Mouse (Mus musculus): ENCODE data around the gene Ripor1. TPM values are rescaled to one million over a fixed set of nuclear protein-coding genes. Genes with fewer than 3 reads are reported as not detected.
"Not testable (repeated sequence)": the region's sequence is repeated elsewhere in the genome, so short reads cannot be mapped to it uniquely, and the experiment has no call there.

Ripor1 gene
- polyA plus RNA-seq, 1 experiment from 2014 or later, result 26.6 TPM

DNA sequence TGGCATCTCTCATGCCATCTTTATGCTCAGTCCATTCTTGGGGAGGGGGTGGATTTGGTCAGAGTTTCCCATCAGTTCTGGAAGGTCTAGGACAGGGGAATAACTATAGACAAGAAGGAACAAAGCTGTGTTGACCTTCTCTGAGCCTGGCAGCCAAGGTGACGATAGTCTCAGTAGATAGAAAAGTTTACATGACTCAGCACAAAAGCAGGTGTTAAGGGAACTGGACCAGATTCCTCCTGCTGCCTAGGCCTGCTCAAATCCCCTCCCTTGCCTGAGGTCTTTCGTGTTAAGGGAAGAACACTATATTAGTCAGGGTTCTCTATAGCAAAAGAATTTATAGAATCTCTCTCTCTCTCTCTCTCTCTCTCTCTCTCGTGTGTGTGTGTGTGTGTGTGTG, 25.3 kb upstream of the Ripor1 start:
- H3K9me3 ChIP-seq, result no peaks in the 10 kb centered on the region
- H3K9ac ChIP-seq, result no peak overlapping the region
- H3K27me3 ChIP-seq, result no peaks in the 10 kb centered on the region
- ATAC-seq (ENCODE audit: low FRiP score), result no peak
- no peak overlapping the region for H3K4me2 ChIP-seq
- 71% methylated on average over 3 of the region's 3 CpGs for whole genome bisulfite sequencing
- H3K4me3 ChIP-seq, result no peak overlapping the region
- no peaks in the 10 kb centered on the region for H3K4me1 ChIP-seq (replicated peaks)
- no peaks in the 10 kb centered on the region for H3K36me3 ChIP-seq
- no peak overlapping the region for H3K27ac ChIP-seq

DNA sequence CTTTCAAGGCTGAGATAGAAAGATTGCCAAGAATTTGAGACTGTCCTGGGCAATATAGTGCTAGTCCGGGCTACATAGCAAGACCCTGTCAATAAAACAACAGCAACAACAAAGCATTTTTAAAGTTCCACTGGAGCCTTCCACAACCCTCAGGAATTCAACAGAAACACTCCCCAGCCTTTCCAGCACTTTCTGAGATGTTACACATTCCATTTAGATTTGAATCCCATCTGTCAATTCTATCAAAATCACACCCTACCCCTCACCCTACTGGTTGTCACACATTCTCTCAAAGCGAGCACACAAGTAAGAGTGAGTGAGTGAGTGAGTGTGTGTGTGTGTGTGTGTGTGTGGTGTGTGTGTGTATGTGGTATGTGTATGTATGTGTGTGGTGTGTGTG, 12.6 kb upstream of the Ripor1 start:
- WGBS, result 85% methylated on average over 2 of the region's 2 CpGs
- ATAC-seq (ENCODE audit: low FRiP score), result no peak
- Histone ChIP-seq H3K4me1 (replicated peaks) (0 out of 2 replicates have a peak, but pooled peaks cover 5% of the 10 kb centered on the region), H3K27ac (no peak overlapping the region), H3K9ac (no peak overlapping the region), H3K4me3 (no peak overlapping the region), H3K36me3 (no peaks in the 10 kb centered on the region), H3K27me3 (peaks cover 17% of the 10 kb centered on the region), H3K9me3 (no peaks in the 10 kb centered on the region), H3K4me2 (no peak overlapping the region)

GRCm38 (mm10) chr8:105593859-105594258, 11.2 kb upstream of the Ripor1 start:
- Histone ChIP-seq H3K36me3 (no peaks in the 10 kb centered on the region), H3K4me1 (replicated peaks) (0 out of 2 replicates have a peak, but pooled peaks cover 5% of the 10 kb centered on the region), H3K4me2 (peak overlapping the region; percentile 27; the same call in 1 of the 2 replicates), H3K4me3 (no peak overlapping the region; the same call in 1 of the 2 replicates), H3K27me3 (peaks cover 17% of the 10 kb centered on the region), H3K27ac (peak overlapping the region; percentile 12; the same call in 1 of the 2 replicates), H3K9me3 (no peaks in the 10 kb centered on the region), H3K9ac (no peak overlapping the region)
- 40% methylated on average over 15 of the region's 15 CpGs for WGBS
- no peak for ATAC-seq (ENCODE audit: low FRiP score)

- H3K4me2 ChIP-seq, result 0 out of 2 replicates have a peak overlapping the region, but pooled peaks have one; percentile 27
- peaks cover 17% of the 10 kb centered on the region for H3K27me3 ChIP-seq
- no peak overlapping the region for H3K4me3 ChIP-seq
- no peaks in the 10 kb centered on the region for H3K36me3 ChIP-seq
- no peak overlapping the region for H3K9ac ChIP-seq
- H3K9me3 ChIP-seq, result no peaks in the 10 kb centered on the region
- H3K4me1 ChIP-seq (replicated peaks), result 0 out of 2 replicates have a peak, but pooled peaks cover 5% of the 10 kb centered on the region
- 81% methylated on average over 18 of the region's 18 CpGs for WGBS
- H3K27ac ChIP-seq, result no peak overlapping the region
- ATAC-seq (ENCODE audit: low FRiP score), result no peak
Observed at GRCm38 (mm10) chr8:105594451-105595242, 10.4 kb upstream of the Ripor1 start.

DNA sequence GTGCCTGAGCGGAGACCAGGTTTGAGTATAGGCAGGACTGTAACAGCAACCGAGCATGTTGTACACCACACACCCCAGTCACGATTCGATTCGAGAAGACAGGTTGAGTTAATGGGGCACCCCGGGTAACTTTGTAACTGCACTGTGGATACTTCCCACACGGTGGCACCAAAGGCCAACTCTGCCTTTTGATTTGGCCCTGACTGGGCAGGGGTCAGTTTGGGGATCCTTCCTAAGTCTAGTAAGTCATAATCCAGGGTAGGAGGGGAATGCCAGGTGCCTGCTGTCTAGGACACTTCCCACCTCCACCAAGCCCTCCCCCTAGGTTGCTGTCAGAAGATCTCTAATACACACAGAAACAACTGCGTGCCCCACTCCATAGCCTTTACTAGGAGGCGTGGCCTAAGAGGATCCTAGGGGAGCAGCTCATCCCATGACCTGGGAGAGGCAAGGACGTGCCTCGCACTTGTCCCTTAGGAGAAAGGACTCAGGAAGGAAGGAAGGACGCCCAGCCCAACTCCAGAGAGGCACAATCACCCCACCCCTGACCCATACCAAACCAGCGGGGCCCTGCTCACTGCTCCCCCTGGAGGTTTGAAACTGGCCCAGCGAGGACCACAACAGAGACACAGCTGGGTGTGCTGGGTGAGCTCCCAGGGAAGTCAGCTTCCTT, 8.6 kb upstream of the Ripor1 start:
- no peak overlapping the region for H3K27ac ChIP-seq
- no peak overlapping the region for H3K4me3 ChIP-seq
- 0 out of 2 replicates have a peak, but pooled peaks cover 5% of the 10 kb centered on the region for H3K4me1 ChIP-seq (replicated peaks)
- H3K36me3 ChIP-seq, result no peaks in the 10 kb centered on the region
- peak; percentile 54; the same call in 1 of the 2 replicates for ATAC-seq (ENCODE audit: low FRiP score)
- peaks cover 17% of the 10 kb centered on the region for H3K27me3 ChIP-seq
- no peak overlapping the region for H3K9ac ChIP-seq
- no peaks in the 10 kb centered on the region for H3K9me3 ChIP-seq
- 4% methylated on average over 14 of the region's 14 CpGs for WGBS
- peak overlapping the region; percentile 30 for H3K4me2 ChIP-seq

- H3K4me3 ChIP-seq, result no peak overlapping the region
- peaks cover 17% of the 10 kb centered on the region for H3K27me3 ChIP-seq
- ATAC-seq (ENCODE audit: low FRiP score), result no peak
- H3K36me3 ChIP-seq, result no peaks in the 10 kb centered on the region
- 88% methylated on average over 6 of the region's 6 CpGs for WGBS
- H3K4me2 ChIP-seq, result no peak overlapping the region
- H3K27ac ChIP-seq, result no peak overlapping the region
- H3K4me1 ChIP-seq (replicated peaks), result 0 out of 2 replicates have a peak, but pooled peaks cover 5% of the 10 kb centered on the region
- H3K9ac ChIP-seq, result no peak overlapping the region
- no peaks in the 10 kb centered on the region for H3K9me3 ChIP-seq
Observed at GRCm38 (mm10) chr8:105598777-105599176, 6.3 kb upstream of the Ripor1 start.

DNA sequence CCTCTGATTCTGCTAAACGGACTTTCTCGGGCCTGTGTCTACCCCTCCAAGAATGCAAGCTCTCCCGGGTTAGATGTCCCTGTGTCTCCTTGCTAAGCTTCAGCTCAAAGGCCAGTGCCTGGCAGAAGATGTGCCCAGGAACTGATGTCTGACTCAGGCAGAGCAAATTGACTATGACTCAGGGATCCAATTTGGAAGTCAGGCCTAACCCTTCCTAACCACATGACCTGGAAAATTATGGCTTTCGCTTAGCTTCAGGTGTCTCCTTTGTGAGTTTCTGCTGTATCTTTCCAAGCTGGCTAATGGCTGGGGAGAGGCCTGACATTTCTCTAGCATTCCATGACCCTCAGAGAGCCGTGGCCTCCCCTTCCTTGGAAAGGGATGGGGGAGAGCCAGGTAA, 3.8 kb upstream of the Ripor1 start:
- no peaks in the 10 kb centered on the region for H3K36me3 ChIP-seq
- ATAC-seq (ENCODE audit: low FRiP score), result no peak
- no peak overlapping the region for H3K4me3 ChIP-seq
- no peaks in the 10 kb centered on the region for H3K9me3 ChIP-seq
- H3K27ac ChIP-seq, result no peak overlapping the region
- no peak overlapping the region for H3K4me2 ChIP-seq
- H3K4me1 ChIP-seq (replicated peaks), result peaks cover 17% of the 10 kb centered on the region
- H3K9ac ChIP-seq, result peak overlapping the region; percentile 35; the same call in 1 of the 2 replicates
- whole genome bisulfite sequencing, result 73% methylated on average over 5 of the region's 5 CpGs
- H3K27me3 ChIP-seq, result no peaks in the 10 kb centered on the region

- H3K4me2 ChIP-seq; H3K9ac ChIP-seq; H3K36me3 ChIP-seq; H3K27me3 ChIP-seq; ATAC-seq (ENCODE audit: low FRiP score); H3K9me3 ChIP-seq; H3K4me3 ChIP-seq; H3K27ac ChIP-seq: not testable (repeated sequence)
- 89% methylated on average over 3 of the region's 3 CpGs for WGBS
- peaks cover 25% of the 10 kb centered on the region for H3K4me1 ChIP-seq (replicated peaks)
Observed at GRCm38 (mm10) chr8:105602540-105602939, 2.5 kb upstream of the Ripor1 start.

DNA sequence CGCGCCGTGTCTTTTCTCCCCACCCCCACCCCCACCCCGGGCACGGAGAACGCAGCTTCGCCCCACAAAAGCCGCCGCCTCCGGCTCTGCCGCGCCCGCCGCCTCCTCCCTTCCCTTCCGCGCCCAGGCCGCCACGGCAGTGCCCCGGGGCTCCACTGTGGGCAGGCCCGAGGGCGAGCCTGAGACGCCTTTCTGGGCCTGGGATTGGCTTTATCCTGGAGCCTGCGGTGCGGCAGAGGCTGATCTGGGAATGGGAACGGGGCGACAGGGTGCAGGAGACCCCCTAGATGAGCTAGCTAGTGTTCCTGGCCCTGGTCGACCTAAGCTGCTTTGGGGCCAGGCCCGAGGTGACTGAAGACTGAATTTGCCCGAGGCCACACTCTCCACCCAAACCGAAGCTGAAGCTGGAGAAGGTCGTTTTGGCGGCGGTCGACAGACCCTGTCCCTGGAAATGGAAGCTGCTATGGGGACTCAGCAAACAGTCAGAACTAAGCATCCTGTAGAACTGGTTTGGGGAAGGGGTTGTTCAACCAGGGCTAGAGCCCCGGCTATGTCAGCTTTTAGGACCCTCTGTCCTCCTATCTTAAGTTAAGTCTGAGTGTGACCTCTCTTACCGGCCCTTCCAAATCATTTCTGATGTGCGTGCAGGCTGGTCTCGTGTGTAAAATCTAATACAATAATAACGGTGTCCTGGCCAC, 585 bp downstream of the Ripor1 start:
- H3K4me1 ChIP-seq (replicated peaks), result peaks cover 32% of the 10 kb centered on the region
- peak overlapping the region; percentile 93 for H3K4me2 ChIP-seq
- peak overlapping the region; percentile 94 for H3K27ac ChIP-seq
- H3K9ac ChIP-seq, result peak overlapping the region; percentile 93
- H3K4me3 ChIP-seq, result peak overlapping the region; percentile 88
- no peaks in the 10 kb centered on the region for H3K36me3 ChIP-seq
- no peaks in the 10 kb centered on the region for H3K9me3 ChIP-seq
- no peaks in the 10 kb centered on the region for H3K27me3 ChIP-seq
- 2% methylated on average over 33 of the region's 39 CpGs for WGBS
- peak; percentile 23 for ATAC-seq (ENCODE audit: low FRiP score)

DNA sequence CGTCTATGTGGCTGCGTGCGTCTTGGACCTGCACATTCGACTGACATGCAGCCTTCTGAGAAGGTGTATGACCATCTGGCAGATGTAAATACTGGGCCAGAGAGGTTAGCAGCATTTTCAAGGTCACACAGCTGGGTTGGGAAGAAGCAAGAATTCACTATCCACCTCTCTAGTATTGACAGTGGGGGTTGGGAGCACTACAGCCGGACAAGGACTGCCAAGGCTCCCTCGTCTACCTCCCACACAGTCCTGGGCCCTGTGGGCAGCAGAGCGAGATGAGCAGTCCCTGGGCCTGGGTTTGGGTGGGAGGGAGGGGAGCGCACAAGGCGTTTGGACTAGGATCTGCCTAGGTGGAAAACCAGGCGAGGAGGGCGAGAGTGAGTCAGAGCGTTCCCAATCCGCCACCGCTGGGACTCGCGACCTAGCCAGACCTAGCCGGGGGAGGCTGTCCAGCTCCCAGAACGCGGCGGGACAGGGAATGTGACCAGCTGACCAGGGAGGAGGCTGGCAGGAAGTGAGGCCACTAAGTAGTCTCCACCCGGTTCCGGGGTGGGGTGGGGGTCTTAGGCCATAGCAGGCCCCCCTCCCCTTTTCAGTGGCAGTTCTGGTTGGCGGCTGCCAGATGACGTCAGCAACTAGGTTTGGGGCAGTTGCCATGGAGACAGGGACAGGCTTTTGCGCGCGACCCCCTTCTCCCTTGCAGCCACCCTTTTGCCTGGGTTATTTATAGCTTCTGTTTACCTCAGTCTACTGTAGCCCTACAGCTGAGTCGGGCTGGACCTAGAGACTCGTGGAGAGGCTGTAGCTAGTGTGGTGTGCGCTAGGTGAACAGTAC, 1.4 kb downstream of the Ripor1 start:
- peak; percentile 75 for ATAC-seq (ENCODE audit: low FRiP score)
- under 1% methylated on average over 30 of the region's 30 CpGs for WGBS
- peak overlapping the region; percentile 93 for H3K4me2 ChIP-seq
- H3K27ac ChIP-seq, result peak overlapping the region; percentile 94
- peak overlapping the region; percentile 88 for H3K4me3 ChIP-seq
- H3K27me3 ChIP-seq, result 0 out of 2 replicates have a peak, but pooled peaks cover 4% of the 10 kb centered on the region
- H3K9me3 ChIP-seq, result no peaks in the 10 kb centered on the region
- H3K4me1 ChIP-seq (replicated peaks), result peaks cover 32% of the 10 kb centered on the region
- H3K9ac ChIP-seq, result peak overlapping the region; percentile 93
- no peaks in the 10 kb centered on the region for H3K36me3 ChIP-seq

- peak overlapping the region; percentile 93 for H3K4me2 ChIP-seq
- H3K9ac ChIP-seq, result peak overlapping the region; percentile 93
- H3K36me3 ChIP-seq, result no peaks in the 10 kb centered on the region
- H3K4me1 ChIP-seq (replicated peaks), result peaks cover 34% of the 10 kb centered on the region
- H3K4me3 ChIP-seq, result peak overlapping the region; percentile 88
- H3K27me3 ChIP-seq, result peaks cover 9% of the 10 kb centered on the region
- peak overlapping the region; percentile 94 for H3K27ac ChIP-seq
- H3K9me3 ChIP-seq, result no peaks in the 10 kb centered on the region
- ATAC-seq (ENCODE audit: low FRiP score), result no peak
- WGBS, result 6% methylated on average over 10 of the region's 10 CpGs
Observed at GRCm38 (mm10) chr8:105607062-105607461, 2.0 kb downstream of the Ripor1 start.
